Mouse (Mus musculus) liver, embryonic 16.5 days (tissue): ENCODE results near the gene LTO1. TPM values are rescaled to one million over a fixed set of nuclear protein-coding genes. Genes with fewer than 3 reads are reported as not detected.
A peak's percentile ranks its signal among the peaks of the same experiment; 100 is the strongest.

Experiments
- ATAC-seq: fragments of 200-750 bp; cut with Nextera tagmentation; 2 replicates; pipeline ENCODE4 v1.8.0; 2017; ENCODE audit warnings: low read depth, mild to moderate bottlenecking, moderate number of reproducible peaks, moderate library complexity
- H3K27ac ChIP-seq: fragments of 300-500 bp; sonication (generic); 2 replicates; pipeline ENCODE4 v1.5.1; 2014; ENCODE audit warnings: mild to moderate bottlenecking, low read length
- H3K27me3 ChIP-seq: fragments of 300-500 bp; sonication (generic); 2 replicates; pipeline ENCODE4 v1.6.1; 2014; ENCODE audit warnings: low read depth, low read length, mixed read lengths; ENCODE audit not compliant: control insufficient read depth, insufficient read depth
- H3K36me3 ChIP-seq: fragments of 300-500 bp; sonication (generic); 2 replicates; pipeline ENCODE4 v1.6.1; 2014; ENCODE audit warnings: mild to moderate bottlenecking; ENCODE audit not compliant: control insufficient read depth, insufficient read depth
- H3K4me1 ChIP-seq: fragments of 300-500 bp; sonication (generic); 2 replicates; pipeline ENCODE4 v1.6.1; 2014; ENCODE audit warnings: low read depth, low read length, mixed read lengths; ENCODE audit not compliant: control insufficient read depth
- H3K4me2 ChIP-seq: fragments of 300-500 bp; sonication (generic); 2 replicates; pipeline ENCODE4 v1.6.1; 2014; ENCODE audit warnings: low read depth, low read length, mixed read lengths
- H3K4me3 ChIP-seq: fragments of 300-500 bp; sonication (generic); 2 replicates; pipeline ENCODE4 v1.5.1; 2014; ENCODE audit warnings: low read depth, mild to moderate bottlenecking, low read length
- H3K9ac ChIP-seq: fragments of 300-500 bp; sonication (generic); 2 replicates; pipeline ENCODE4 v1.6.1; 2014; ENCODE audit warnings: low read depth, low read length
- H3K9me3 ChIP-seq: fragments of 300-500 bp; sonication (generic); replicated peaks from 2 replicates; pipeline ENCODE4 v1.6.1; 2016; ENCODE audit warnings: low read length; ENCODE audit not compliant: control insufficient read depth
- WGBS: fragments of 180-500 bp; shearing (Covaris S2); extraction: QIAGEN DNeasy Blood & Tissue Kit; methylation state at CpG from one replicate; pipeline ENCODE4 v1.1.7; 2014; ENCODE audit not compliant: insufficient replicate concordance; 5-methylcytosine and 5-hydroxymethylcytosine counted together
- polyA plus RNA-seq: library from polyadenylated mRNA; unstranded; fragments of >200 nt; fragmentation: Nextera tagmentation; extraction: Ambion mirVana; gene quantifications from 2 replicates; pipeline ENCODE4 v1.2.1, GENCODE M21; 2015

The LTO1 gene
- polyA plus RNA-seq, 1 experiment from 2014 or later: 8.8 TPM

DNA sequence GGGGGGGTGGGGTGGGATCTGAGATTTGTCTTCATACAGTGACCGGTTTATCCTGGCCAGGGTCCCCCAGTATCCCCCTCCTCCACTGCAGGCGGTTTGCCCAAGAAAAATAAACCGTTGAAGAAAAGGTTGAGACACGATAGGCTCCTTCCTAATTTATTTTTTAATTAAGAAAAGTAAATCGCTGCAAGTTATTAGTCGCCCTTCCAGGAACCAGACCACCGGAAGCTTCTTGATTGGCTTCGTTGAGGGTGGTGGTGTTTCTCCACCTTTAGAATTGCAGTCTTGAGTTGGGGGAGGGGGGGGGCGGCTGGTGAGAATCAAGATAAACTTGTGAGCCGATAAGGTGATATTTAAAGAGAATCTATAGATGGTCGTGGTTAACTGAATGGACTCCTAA lies 25.7 kb downstream of the LTO1 start:
- Histone ChIP-seq H3K9ac (no peak overlapping the region), H3K36me3 (peaks cover 3% of the 10 kb centered on the region; the same call in 1 of the 2 replicates), H3K4me3 (no peak overlapping the region; the same call in 1 of the 2 replicates), H3K27ac (no peak overlapping the region), H3K4me2 (peak overlapping the region; percentile 72), H3K9me3 (no peaks in the 10 kb centered on the region), H3K4me1 (peaks cover 16% of the 10 kb centered on the region), H3K27me3 (peaks cover 65% of the 10 kb centered on the region)
- ATAC-seq: no peak
- WGBS: under 1% methylated on average over 11 of the region's 11 CpGs

DNA sequence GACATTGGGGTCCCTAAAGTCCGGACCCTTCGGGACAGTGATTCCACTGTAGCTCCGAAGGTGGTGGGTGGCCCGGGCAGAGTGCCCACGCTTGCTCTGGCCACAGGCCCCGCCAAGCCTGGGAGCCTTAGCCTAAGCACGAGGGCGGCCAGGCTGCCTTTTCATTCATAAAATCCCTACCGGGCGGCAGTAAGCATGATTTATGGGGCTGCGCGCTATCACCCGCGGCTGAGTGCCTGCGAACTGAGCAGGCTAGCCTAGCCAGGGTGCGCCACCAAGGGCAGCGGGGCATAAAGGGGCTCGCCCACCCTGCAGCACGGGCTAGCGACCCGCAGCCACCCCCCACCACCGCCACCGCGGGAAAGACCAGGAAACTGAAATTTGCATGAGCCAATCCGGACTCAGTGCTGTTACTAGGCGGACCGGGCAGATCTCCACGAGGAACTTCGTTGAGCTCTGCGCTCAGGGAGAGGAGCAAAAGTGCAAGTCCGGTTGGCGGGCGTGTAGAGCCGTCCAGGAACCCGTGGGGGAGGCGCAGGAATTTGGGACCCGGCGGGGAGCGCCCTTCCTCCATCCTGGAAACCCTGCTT lies 26.4 kb downstream of the LTO1 start:
- WGBS: under 1% methylated on average over 39 of the region's 39 CpGs
- Histone ChIP-seq H3K9me3 (no peaks in the 10 kb centered on the region), H3K4me2 (peak overlapping the region; percentile 72), H3K27ac (peak overlapping the region; percentile 71), H3K36me3 (peaks cover 3% of the 10 kb centered on the region; the same call in 1 of the 2 replicates), H3K27me3 (peaks cover 65% of the 10 kb centered on the region), H3K9ac (peak overlapping the region; percentile 41; the same call in 1 of the 2 replicates), H3K4me3 (peak overlapping the region; percentile 55), H3K4me1 (peaks cover 16% of the 10 kb centered on the region)
- ATAC-seq: peak; percentile 67

DNA sequence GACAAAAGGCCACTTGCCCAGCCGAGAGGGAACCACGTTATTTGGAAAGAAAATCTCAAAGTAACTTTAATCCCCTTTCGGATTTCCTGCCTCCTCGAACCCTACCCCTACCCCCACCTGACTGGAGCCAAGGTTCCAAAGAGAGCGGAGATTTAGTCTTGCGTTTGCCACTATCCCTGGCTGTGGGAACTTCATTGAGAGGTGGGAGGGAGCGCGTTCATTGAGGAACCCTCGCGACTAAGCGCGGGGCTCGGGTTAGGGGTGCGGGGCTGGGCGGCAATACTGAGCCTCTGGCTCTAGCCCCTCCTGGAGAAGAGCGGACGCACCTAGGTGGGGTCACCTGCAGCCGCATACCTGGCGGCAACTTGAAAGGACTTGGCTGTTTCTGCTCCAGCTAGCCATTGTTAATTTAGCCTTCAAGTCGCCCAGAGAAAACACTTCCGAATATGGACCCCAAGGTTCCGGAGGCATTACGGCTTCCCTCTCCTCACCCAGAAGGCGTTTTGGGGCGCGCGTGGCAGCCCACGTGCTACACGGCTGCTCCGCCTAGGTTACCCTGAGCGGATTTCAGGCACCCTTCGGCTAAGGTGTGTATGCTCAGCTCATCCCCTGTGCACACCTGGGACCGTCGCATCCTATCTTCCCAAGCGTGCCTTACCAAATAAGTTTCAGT lies 27.3 kb downstream of the LTO1 start:
- Histone ChIP-seq H3K4me3 (peak overlapping the region; percentile 41), H3K4me1 (peaks cover 16% of the 10 kb centered on the region), H3K27me3 (peaks cover 65% of the 10 kb centered on the region), H3K9ac (0 out of 2 replicates have a peak overlapping the region, but pooled peaks have one; percentile 7), H3K9me3 (no peaks in the 10 kb centered on the region), H3K36me3 (no peaks in the 10 kb centered on the region), H3K4me2 (peak overlapping the region; percentile 58), H3K27ac (no peak overlapping the region)
- 1% methylated on average over 35 of the region's 35 CpGs for WGBS
- no peak for ATAC-seq

DNA sequence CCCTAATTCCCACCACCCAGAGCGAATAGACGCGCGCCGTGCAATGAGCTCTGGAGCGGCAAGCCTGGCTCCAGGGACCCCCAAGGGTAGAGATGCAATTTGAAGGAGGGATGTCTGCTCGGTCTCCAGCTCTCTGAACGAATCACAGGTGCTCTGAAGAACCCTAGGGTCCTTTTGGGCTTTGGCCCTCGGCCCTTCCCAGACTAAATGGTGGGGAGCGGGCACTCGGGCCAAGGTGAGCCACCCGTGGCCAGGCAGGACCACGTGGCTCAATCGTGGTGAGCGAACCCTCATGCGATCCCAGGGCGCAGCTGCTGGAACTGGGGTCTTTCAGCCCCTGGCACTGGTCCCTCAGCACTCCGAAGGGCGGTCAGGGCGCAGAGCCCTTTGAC lies 27.8 kb downstream of the LTO1 start:
- no peak for ATAC-seq
- H3K27me3 ChIP-seq: peaks cover 61% of the 10 kb centered on the region
- H3K4me1 ChIP-seq: peaks cover 16% of the 10 kb centered on the region
- peak overlapping the region; percentile 41 for H3K4me3 ChIP-seq
- H3K36me3 ChIP-seq: no peaks in the 10 kb centered on the region
- H3K9ac ChIP-seq: no peak overlapping the region
- H3K4me2 ChIP-seq: peak overlapping the region; percentile 58
- no peak overlapping the region for H3K27ac ChIP-seq
- no peaks in the 10 kb centered on the region for H3K9me3 ChIP-seq
- 2% methylated on average over 20 of the region's 20 CpGs for WGBS

DNA sequence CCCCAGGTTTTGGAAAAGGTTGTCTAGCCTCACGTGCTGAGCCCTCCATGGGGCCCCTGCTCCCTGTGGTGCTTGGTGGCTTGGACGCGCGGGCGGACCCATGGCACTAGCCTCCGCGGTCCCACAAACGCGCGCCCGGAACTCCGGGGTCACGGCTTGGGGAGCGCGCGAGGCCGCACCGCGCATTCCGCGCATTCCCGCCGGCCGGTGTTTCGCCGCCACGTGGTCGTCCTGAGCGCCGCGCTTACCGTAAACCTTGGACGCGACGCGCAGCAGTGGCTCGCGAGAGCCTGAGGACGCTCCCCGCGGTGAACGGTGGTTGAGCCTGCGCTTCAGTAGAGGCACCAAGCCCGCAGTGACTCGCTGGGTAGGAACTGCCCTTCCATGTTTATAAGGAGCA lies 28.4 kb downstream of the LTO1 start:
- Histone ChIP-seq H3K36me3 (no peaks in the 10 kb centered on the region), H3K4me3 (peak overlapping the region; percentile 41), H3K27me3 (peaks cover 56% of the 10 kb centered on the region), H3K4me2 (peak overlapping the region; percentile 58), H3K27ac (no peak overlapping the region), H3K9ac (0 out of 2 replicates have a peak overlapping the region, but pooled peaks have one; percentile 11), H3K4me1 (peaks cover 16% of the 10 kb centered on the region), H3K9me3 (no peaks in the 10 kb centered on the region)
- ATAC-seq: peak; percentile 35
- WGBS: under 1% methylated on average over 45 of the region's 45 CpGs

DNA sequence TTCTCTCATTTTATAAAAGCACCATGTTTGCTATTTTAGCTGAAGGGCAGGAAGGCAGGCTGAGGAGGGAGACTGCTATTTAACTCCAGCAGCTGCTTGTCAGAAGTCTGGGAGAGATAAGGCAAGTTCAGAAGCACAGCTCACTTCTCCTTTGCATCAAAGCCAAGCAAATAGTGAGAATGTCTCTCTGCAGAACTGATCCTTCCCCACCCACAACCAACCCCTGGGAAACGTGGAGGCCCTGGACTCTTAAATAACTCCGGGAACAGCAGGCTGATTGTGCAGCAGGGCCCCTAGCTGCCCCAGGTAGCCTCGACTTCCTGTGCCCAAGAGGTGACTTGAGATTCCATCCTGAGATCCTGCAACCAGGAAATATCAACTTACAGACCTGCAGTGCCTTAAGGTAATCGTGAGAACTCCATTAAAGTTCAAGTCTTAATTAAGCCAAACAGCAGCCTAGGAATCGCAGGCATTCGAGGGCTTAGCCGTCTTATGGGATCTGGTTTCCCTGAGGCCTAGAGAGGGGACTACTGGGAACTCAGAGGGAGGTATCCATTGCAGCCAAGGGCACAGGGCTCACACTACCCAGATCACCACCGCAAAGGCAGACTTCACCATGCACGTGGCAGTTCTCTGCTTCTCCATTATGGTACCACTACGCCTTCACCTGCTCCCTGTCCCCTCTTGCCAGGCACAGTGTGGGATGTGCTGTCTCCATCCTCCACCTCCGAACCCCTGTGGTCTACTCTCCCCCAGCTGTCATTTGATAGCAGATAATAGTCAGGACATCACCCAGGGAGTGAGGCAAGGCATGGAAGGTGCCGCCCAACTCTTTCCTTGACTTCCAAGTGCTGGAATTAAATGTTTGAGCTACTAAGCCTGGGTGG lies 43.9 kb downstream of the LTO1 start:
- ATAC-seq: no peak
- 51% methylated on average over 12 of the region's 12 CpGs for WGBS
- Histone ChIP-seq H3K27me3 (no peaks in the 10 kb centered on the region), H3K9me3 (no peaks in the 10 kb centered on the region), H3K4me2 (no peak overlapping the region), H3K4me3 (no peak overlapping the region), H3K9ac (no peak overlapping the region), H3K4me1 (no peaks in the 10 kb centered on the region), H3K27ac (no peak overlapping the region), H3K36me3 (no peaks in the 10 kb centered on the region)

DNA sequence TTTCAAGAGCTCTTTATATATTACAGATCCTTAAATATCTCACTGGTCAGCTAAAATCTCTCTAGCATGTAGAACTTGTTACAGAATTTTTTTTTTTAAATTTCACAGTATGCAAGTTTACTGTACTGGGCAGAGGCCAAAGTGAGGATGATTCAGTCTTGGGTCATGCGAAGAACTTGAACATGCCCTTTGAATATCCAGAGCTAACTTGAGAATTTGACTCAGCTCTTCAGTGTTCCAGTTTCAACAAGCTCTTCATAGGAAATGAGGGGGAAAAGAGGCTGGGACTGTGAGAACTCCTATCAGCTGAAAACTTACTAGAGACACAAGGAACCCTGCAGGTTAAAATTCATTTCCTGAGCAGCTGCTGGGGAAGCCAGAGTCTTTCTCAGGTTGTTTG lies 49.0 kb downstream of the LTO1 start:
- no peak overlapping the region for H3K4me3 ChIP-seq
- no peaks in the 10 kb centered on the region for H3K9me3 ChIP-seq
- H3K9ac ChIP-seq: no peak overlapping the region
- no peaks in the 10 kb centered on the region for H3K36me3 ChIP-seq
- H3K27me3 ChIP-seq: no peaks in the 10 kb centered on the region
- H3K4me1 ChIP-seq: no peaks in the 10 kb centered on the region
- no peak overlapping the region for H3K27ac ChIP-seq
- WGBS: 61% methylated on average over 1 of the region's 1 CpGs
- no peak overlapping the region for H3K4me2 ChIP-seq
- no peak for ATAC-seq

DNA sequence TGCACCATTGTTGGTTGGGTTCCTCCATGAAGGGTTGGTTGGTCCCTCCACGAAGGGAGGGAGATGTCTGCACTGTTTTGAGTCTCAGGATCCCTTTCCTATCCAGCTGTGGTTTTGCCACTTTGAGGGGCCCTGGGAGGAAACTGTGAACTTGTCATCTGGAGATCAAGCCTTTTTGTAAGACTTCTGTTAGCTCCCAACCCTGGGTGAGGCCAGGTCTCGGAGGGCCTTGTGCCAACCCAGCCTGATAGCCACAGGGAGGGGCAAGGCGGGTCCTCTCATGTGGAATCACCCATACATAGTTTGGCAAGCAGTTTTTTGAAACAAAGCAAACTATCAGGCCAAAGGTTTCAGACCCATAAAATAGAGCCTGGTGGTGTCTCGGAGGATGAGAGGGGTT lies 49.4 kb downstream of the LTO1 start:
- H3K27me3 ChIP-seq: no peaks in the 10 kb centered on the region
- no peaks in the 10 kb centered on the region for H3K36me3 ChIP-seq
- H3K27ac ChIP-seq: no peak overlapping the region
- no peak for ATAC-seq
- no peak overlapping the region for H3K4me3 ChIP-seq
- H3K4me2 ChIP-seq: no peak overlapping the region
- no peaks in the 10 kb centered on the region for H3K4me1 ChIP-seq
- no peak overlapping the region for H3K9ac ChIP-seq
- 39% methylated on average over 4 of the region's 4 CpGs for WGBS
- no peaks in the 10 kb centered on the region for H3K9me3 ChIP-seq
